Mouse (Mus musculus) forebrain, embryonic 10.5 days (tissue): ENCODE measurements around the gene Rac3. TPM values are rescaled to one million over a fixed set of nuclear protein-coding genes. Genes with fewer than 3 reads are reported as not detected.

Source experiments
- DNase-seq: peaks from one replicate; pipeline ENCODE4 v3.0.0-alpha.2; 2017; ENCODE audit warnings: low spot score; ENCODE audit errors: extremely low spot score
- H3K27ac ChIP-seq: fragments of 300-500 bp; sonication (generic); 2 replicates; pipeline ENCODE4 v1.5.1; 2016; ENCODE audit warnings: mild to moderate bottlenecking
- H3K27me3 ChIP-seq: fragments of 300-500 bp; sonication (generic); 2 replicates; pipeline ENCODE4 v1.6.1; 2016; ENCODE audit warnings: mild to moderate bottlenecking; ENCODE audit not compliant: poor library complexity, severe bottlenecking
- H3K36me3 ChIP-seq: fragments of 300-500 bp; sonication (generic); replicated peaks from 2 replicates; pipeline ENCODE4 v1.6.1; 2016; ENCODE audit warnings: mild to moderate bottlenecking, moderate library complexity
- H3K4me1 ChIP-seq: fragments of 300-500 bp; sonication (generic); 2 replicates; pipeline ENCODE4 v1.6.1; 2016
- H3K4me3 ChIP-seq: fragments of 300-500 bp; sonication (generic); 2 replicates; pipeline ENCODE4 v1.5.1; 2016; ENCODE audit warnings: mild to moderate bottlenecking, moderate library complexity
- H3K9me3 ChIP-seq: fragments of 300-500 bp; sonication (generic); 2 replicates; pipeline ENCODE4 v1.6.1; 2016; ENCODE audit warnings: mild to moderate bottlenecking, moderate library complexity
- WGBS: fragments of 180-500 bp; shearing (Covaris S2); methylation state at CpG from one replicate; pipeline ENCODE4 v1.1.7; 2016; 5-methylcytosine and 5-hydroxymethylcytosine counted together
- polyA plus RNA-seq: library from polyadenylated mRNA; unstranded; fragments of >200 nt; fragmentation: Nextera tagmentation; extraction: Ambion mirVana; gene quantifications from 2 replicates; pipeline ENCODE4 v1.2.1, GENCODE M21; 2016

The Rac3 gene
- polyA plus RNA-seq, 1 experiment from 2014 or later = 28.4 TPM

DNA sequence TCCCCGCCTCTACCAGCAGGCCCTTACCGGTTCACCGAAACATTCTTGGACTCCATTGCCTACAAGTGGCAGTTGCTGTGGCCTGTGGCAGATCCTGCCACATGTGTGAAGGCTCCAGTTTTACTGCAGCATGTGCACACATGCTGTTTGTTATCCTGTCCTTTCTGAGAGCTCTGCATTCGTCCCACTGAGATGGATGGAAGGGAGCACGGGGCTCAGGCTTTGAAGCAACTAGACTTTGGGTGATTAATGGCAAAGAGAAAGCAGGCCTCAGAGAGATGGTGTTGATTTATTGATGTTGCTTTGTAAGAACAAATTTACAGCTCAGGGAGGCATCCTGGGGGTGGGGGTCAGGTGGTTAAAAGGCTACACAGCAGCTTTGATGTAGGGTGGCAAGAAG is 10.6 kb upstream of the Rac3 start:
- H3K27me3 ChIP-seq = peaks cover 23% of the 10 kb centered on the region
- H3K4me1 ChIP-seq = peaks cover 76% of the 10 kb centered on the region
- peaks cover 40% of the 10 kb centered on the region for H3K36me3 ChIP-seq
- no peak for DNase-seq
- 89% methylated on average over 5 of the region's 5 CpGs for WGBS
- no peak overlapping the region for H3K4me3 ChIP-seq
- H3K9me3 ChIP-seq = no peaks in the 10 kb centered on the region
- no peak overlapping the region for H3K27ac ChIP-seq

DNA sequence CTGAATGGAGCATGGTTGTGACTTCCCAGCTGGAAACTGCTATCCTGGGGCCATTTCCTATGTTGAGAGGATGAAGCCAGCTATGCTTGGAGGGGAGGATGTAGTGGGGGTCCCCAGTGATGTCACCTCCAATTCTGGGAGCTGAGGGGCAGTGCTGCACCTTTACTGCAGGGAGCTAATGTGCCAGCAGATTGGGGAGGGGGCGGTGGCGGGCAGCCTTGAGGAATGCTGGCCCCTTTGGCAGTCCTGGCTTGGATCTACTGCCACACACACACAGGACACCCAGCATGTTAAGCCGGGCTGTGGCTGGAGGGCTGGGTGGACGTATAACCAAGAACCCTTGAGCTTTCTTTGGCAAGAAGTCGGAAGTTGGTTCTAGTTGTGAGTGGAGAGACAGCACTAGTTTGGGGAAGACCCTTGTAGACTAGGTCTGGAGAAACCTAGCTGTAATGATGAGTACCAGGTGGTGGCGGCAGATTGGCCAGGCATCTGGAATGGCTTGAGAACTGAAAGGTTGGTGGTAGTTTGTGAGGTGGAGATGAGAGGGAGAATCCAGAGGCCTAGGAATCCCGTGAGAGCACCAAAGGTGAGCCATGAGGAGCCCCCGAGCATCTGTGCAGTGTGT is 9.2 kb upstream of the Rac3 start:
- H3K4me3 ChIP-seq = peak overlapping the region; percentile 66
- 64% methylated on average over 8 of the region's 8 CpGs for WGBS
- H3K27me3 ChIP-seq = peaks cover 13% of the 10 kb centered on the region
- no peaks in the 10 kb centered on the region for H3K9me3 ChIP-seq
- DNase-seq = no peak
- H3K4me1 ChIP-seq = peaks cover 64% of the 10 kb centered on the region
- H3K36me3 ChIP-seq = peaks cover 53% of the 10 kb centered on the region
- H3K27ac ChIP-seq = no peak overlapping the region

DNA sequence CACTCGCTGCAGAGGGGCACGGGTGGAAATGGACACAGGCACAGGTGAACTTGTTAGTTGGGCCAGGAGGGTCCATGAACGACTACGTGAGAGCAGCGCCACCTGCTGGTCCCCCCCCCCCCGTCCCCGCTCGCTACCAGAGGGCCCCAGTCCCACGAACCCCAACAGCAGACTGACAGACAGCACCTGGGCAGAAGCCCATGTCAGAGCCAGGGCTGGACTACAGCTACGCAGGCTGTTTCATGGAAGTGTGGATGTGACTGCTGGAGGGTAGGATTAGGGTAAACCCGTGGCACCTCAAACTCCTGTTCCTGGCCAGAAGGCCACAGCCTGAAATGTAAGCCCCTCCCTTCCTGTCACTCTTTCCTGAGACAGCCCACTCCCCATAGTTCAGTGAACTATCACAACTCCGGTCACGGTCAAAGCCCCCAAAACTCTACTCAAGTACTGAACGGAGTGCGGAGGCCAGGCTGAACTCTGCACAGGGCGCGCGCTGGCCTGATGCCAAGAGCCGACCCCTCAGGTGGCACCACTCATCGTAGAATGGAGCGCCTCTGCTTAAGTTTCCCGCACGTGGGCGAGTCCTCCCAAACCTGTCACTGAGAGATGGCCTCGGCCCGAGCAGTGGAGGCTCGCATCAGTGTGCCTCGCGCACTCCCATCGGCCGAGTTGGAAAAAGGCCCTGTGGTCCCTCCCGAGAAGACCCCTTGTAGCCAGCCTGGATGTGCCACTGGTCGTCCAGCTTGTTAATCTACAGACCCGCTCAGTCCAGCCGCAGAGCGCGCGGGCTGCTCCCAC is 8.3 kb upstream of the Rac3 start:
- Histone ChIP-seq H3K27me3 (peaks cover 10% of the 10 kb centered on the region), H3K4me1 (peaks cover 55% of the 10 kb centered on the region), H3K36me3 (peaks cover 61% of the 10 kb centered on the region), H3K27ac (peak overlapping the region; percentile 84), H3K9me3 (no peaks in the 10 kb centered on the region), H3K4me3 (peak overlapping the region; percentile 66)
- DNase-seq = peak; percentile 74
- WGBS = 1% methylated on average over 38 of the region's 38 CpGs

DNA sequence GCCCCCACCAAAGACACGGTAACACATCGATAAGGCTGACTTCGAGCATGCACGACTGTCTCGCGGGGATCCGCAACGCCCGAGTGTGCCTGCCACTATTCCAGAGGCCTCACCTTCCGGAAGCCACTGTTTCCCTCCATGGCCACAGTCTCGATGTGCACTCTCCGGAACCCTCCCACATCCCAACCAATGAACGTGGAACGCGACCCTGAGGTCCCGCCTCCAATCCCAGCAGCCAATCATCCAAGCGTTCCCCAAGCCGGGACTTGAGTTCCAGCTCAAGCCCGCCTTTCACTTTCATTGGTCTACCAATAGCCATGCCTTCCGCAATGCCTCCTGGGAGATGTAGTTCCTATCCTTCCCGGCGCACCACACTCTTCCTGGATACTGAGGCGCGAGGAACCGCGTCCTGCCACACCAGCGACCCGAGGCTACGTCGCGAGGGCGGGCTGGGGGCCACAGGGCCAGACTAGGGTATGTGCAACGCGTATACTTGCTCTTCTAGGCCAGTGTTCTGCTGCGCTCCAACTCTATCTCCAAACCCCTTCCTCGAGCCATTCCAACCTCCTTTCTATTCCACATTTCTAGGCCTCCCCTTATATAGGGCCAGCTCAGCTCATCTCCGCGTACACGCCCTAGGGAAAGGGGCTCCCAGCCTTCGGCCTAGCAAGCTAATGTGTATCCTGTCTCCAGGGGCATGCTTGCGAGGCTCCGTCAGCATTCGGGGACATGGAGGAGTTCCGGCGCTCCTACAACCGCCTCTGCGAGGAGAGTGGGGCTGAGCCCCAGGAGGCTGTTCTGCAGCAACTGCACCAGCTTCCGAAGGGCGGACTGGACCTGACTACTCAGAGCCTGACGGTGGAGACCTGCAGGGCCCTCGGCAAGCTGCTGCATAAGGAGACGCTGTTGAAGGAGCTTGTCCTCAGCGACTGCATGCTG is 7.4 kb upstream of the Rac3 start, which contains the start of the genes Cenpx and Lrrc45:
Cenpx (minus strand) TSS at position 159 of the 939 bp plus-strand sequence.
Lrrc45 (plus strand) TSS at position 346 of the 939 bp plus-strand sequence.
- Histone ChIP-seq H3K27ac (peak within 1 kb of the TSS; percentile 84), H3K9me3 (no peaks in the 10 kb centered on the region), H3K36me3 (peaks cover 65% of the 10 kb centered on the region), H3K27me3 (peaks cover 2% of the 10 kb centered on the region; the same call in 1 of the 2 replicates), H3K4me1 (peaks cover 46% of the 10 kb centered on the region), H3K4me3 (peak within 1 kb of the TSS; percentile 66)
- DNase-seq = peak; percentile 98
- 5% methylated on average over 53 of the region's 53 CpGs for WGBS

DNA sequence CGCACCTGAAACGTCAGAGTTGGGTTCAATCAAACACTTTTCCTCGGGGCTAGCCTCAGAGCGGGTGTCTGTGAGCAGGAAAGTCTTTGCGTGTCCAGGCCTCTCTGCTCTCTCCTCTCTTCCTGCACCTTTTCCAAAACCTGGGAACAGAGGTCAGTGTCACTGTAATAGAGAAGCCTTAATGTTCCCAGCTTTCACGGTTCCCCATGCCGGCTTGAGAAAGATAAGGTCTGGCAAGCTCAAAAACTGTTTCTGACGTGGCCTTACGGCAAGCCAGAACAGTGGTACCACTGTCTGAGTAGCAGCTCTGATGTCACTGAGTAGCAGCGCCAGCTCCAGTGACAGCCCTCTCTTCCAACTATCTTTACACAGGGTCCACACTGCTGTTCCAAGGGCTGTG is 6.7 kb upstream of the Rac3 start:
- no peak for DNase-seq
- H3K27ac ChIP-seq = peak overlapping the region; percentile 84
- H3K4me3 ChIP-seq = peak overlapping the region; percentile 66
- no peaks in the 10 kb centered on the region for H3K9me3 ChIP-seq
- peaks cover under 1% of the 10 kb centered on the region; the same call in 1 of the 2 replicates for H3K27me3 ChIP-seq
- peaks cover 41% of the 10 kb centered on the region for H3K4me1 ChIP-seq
- 67% methylated on average over 10 of the region's 10 CpGs for WGBS
- H3K36me3 ChIP-seq = peaks cover 65% of the 10 kb centered on the region

DNA sequence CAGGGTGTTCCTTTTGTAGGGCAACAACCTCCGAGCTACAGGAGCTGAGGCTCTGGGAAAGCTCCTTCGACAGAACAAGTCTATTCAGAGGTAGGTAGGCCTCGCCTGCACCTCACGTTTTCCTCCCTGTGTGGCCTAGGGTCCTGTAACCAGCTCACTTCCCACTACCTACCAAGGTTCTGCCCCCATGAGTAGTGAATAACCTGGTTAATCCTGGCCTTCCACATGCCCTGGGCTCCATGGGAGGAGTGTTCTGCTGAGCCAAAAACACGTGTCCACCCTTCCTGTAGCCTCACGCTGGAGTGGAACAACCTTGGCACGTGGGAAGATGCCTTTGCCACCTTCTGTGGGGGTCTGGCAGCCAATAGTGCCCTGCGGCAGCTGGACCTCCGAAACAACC is 6.1 kb upstream of the Rac3 start:
- Histone ChIP-seq H3K4me1 (peaks cover 44% of the 10 kb centered on the region), H3K9me3 (no peaks in the 10 kb centered on the region), H3K27me3 (peaks cover 6% of the 10 kb centered on the region), H3K27ac (no peak overlapping the region), H3K4me3 (peak overlapping the region; percentile 66), H3K36me3 (peaks cover 65% of the 10 kb centered on the region)
- no peak for DNase-seq
- WGBS = 90% methylated on average over 9 of the region's 9 CpGs

DNA sequence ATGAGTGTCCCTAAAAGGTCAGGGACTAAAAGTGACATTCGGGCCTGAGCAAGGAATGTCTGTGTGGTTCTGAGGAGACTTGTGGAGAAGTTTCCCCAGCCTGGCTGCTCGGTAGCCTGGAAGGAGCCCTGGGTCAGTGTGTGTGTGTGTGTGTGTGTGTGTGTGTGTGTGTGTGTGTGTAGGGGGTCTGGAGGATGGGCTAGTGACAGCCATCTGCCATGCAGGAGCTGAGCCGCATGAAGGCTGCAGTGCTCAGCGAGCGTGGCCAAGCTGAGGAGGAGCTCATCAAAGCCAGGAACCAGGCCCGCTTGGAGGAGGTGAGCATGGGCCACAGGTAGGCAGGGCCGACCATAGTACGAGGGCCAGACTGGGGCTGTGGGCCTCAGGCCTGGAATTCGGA is 2.0 kb upstream of the Rac3 start:
- Histone ChIP-seq H3K4me3 (peak overlapping the region; percentile 5; the same call in 1 of the 2 replicates), H3K4me1 (peaks cover 45% of the 10 kb centered on the region), H3K27ac (no peak overlapping the region), H3K36me3 (peaks cover 60% of the 10 kb centered on the region), H3K27me3 (peaks cover 48% of the 10 kb centered on the region), H3K9me3 (no peaks in the 10 kb centered on the region)
- no peak for DNase-seq
- 93% methylated on average over 9 of the region's 9 CpGs for WGBS

DNA sequence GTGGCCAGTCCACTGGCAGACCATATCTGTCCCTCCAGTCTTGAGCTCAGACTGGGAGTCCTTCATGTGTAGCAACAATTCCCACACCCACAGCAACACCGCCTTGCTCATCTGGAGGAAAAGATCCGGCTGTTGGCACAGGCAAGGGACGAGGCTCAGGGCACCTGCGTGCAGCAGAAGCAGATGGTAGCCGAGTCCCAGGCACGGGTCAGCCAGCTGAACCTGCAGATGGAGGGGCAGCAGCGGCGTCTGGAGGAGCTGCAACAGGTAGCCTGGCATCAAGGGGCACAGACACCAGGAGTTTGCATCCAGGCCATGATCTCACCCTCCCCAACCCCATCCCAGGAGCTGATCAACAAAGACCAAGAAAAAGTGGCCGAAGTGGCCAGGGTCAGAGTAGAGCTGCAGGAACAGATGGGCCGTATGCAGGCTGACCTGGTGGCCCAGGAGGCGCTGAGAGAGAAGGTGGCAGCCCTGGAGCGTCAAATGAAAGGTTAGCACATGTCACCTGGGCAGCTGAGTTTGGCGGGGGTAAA is 1.4 kb upstream of the Rac3 start:
- DNase-seq = no peak
- Histone ChIP-seq H3K27ac (no peak overlapping the region; the same call in 1 of the 2 replicates), H3K4me1 (peaks cover 38% of the 10 kb centered on the region), H3K27me3 (peaks cover 48% of the 10 kb centered on the region), H3K9me3 (no peaks in the 10 kb centered on the region), H3K4me3 (peak overlapping the region; percentile 23), H3K36me3 (peaks cover 58% of the 10 kb centered on the region)
- 93% methylated on average over 13 of the region's 13 CpGs for WGBS

DNA sequence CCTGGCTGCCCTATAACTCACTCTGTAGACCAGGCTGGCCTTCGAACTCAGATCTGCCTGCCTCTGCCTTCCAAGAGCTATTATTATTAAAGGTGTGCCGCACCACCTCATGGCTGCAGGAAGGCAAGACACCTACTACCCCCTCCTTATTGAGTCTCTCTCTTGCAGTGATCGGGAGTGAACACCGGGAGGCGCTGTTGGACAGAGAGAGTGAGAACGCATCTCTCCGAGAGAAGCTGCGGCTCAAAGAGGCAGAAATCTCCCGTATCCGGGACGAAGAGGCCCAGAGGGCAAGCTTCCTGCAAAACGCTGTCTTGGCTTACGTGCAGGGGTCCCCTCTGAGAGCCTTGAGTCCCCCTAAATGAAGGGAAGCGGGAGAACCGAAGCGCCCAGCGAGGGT is 820 bp upstream of the Rac3 start:
- Histone ChIP-seq H3K4me1 (peaks cover 33% of the 10 kb centered on the region), H3K27ac (peak overlapping the region; percentile 82), H3K9me3 (no peaks in the 10 kb centered on the region), H3K36me3 (peaks cover 52% of the 10 kb centered on the region), H3K27me3 (peaks cover 52% of the 10 kb centered on the region), H3K4me3 (peak overlapping the region; percentile 71)
- peak; percentile 91 for DNase-seq
- 9% methylated on average over 17 of the region's 17 CpGs for WGBS

DNA sequence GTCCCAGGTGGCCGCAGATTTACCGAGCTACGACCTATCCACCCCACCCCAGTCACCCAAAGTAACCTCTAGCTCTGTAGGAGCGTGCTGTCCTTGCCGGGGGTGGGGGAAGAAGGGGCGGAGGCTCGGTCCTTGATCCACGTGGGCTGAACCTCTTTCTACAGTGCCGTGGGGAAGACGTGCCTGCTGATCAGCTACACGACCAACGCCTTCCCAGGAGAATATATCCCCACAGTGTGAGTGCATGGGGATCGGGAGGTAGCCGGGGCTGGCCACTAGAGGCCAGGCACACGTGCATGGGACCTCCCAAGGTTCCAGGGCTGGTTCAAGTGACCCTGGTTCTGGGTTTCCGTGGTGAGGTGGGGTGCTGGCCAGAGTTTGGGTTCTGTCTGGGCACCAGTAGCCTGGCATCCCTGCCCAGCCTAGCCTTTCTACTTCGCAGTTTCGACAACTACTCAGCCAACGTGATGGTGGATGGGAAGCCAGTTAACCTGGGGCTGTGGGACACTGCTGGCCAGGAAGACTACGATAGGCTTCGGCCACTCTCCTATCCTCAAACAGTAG is 879 bp downstream of the Rac3 start:
- H3K27me3 ChIP-seq = peaks cover 67% of the 10 kb centered on the region
- no peaks in the 10 kb centered on the region for H3K9me3 ChIP-seq
- H3K36me3 ChIP-seq = peaks cover 37% of the 10 kb centered on the region
- peak overlapping the region; percentile 82 for H3K27ac ChIP-seq
- H3K4me1 ChIP-seq = peaks cover 40% of the 10 kb centered on the region
- peak overlapping the region; percentile 71 for H3K4me3 ChIP-seq
- 20% methylated on average over 21 of the region's 21 CpGs for WGBS
- DNase-seq = no peak

DNA sequence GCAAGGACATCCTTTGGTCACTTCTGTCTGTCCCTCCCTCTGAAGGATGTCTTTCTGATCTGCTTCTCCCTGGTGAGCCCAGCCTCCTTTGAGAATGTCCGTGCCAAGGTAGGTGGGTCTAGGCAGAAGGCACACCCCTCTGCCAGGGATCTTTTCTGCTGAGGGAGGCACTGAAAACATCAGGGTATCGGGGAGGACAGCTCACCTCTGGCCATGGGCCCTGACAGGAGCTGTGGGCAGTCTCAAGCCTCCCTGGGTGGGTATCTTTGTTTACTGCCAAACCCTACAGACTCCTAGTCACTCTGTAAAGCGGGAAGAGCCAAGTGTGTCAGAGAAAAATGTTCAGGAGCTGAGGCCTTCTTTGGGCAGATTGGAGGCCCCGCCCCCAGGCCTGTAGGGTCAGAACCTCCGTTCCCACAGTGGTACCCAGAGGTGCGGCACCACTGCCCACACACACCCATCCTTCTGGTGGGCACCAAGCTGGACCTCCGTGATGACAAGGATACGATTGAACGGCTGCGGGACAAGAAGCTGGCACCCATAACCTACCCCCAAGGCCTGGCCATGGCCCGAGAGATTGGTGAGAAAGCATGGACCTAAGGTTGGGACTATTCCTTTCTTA is 1.6 kb downstream of the Rac3 start:
- no peak for DNase-seq
- WGBS = 90% methylated on average over 11 of the region's 11 CpGs
- Histone ChIP-seq H3K4me3 (peak overlapping the region; percentile 71; the same call in 1 of the 2 replicates), H3K9me3 (no peaks in the 10 kb centered on the region), H3K4me1 (peaks cover 46% of the 10 kb centered on the region), H3K36me3 (peaks cover 30% of the 10 kb centered on the region), H3K27me3 (peaks cover 67% of the 10 kb centered on the region), H3K27ac (no peak overlapping the region)
